Mouse (Mus musculus) embryonic stem cell, embryonic (primary cell): ENCODE data around the gene Olfr347.

Experiments used
- CTCF ChIA-PET, 4 experiments: fragments of 300-600 bp in 2 of 4; fragments of 350-600 bp in 2 of 4; sonication (Branson Sonifier 250); formaldehyde crosslinking; loops; one replicate each; lab custom pipeline; 2022; ENCODE audit warnings: inconsistent platforms in 2 of 4; lab: Charles Lee
- POLR2A ChIA-PET, 4 experiments: fragments of 300-600 bp in 2 of 4; fragments of 350-600 bp in 2 of 4; sonication (Branson Sonifier 250); formaldehyde crosslinking; loops; one replicate each; lab custom pipeline; 2022; ENCODE audit warnings: antibody characterized with exemption in 4 of 4, inconsistent platforms in 1 of 4; lab: Charles Lee

Gene Olfr347

DNA sequence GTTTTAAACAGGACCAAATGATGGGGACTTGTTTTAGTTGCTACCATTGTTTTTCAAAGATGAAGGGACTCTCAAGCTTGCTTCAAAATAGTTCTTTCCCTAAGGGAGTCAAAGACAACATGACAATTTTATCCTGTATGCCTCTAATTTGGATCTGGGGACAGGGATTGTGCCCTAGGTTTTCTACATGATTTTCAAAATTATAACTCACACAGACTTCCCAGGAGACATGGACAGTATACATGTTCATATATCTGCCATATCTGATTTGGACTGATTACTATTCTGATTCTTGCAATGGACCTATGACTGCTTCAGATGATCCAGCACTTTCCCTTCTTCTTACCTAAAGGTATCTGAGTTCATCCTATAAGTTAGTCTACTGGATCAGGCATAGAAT lies at the start of gene Olfr347:
Olfr347 (plus strand) TSS at position 301 of the 400 bp plus-strand sequence.
- POLR2A ChIA-PET: no interaction called here
- CTCF ChIA-PET: no interaction called here

DNA sequence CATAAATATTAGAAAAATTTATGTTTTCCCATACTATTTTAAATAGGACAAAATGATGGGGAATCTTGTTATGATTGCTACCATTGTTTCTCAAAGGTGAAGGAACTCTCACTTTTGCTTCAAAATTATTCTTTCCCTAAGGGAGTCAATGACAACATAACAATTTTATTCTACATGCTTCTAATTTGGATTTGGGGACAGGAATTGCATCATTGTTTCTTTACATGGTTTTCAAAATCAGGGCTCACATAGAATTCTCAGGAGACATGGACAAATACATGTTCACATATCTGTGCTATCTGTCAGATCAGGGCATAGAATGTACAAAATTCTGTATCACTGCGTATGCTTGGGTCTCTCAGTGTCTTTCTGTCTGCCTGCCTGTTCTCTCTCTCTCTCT lies 46.2 kb upstream of the Olfr347 start, which contains the start of gene Olfr346:
Olfr346 (plus strand) TSS at position 301 of the 400 bp plus-strand sequence.
- POLR2A ChIA-PET: no interaction called here
- CTCF ChIA-PET: no interaction called here

DNA sequence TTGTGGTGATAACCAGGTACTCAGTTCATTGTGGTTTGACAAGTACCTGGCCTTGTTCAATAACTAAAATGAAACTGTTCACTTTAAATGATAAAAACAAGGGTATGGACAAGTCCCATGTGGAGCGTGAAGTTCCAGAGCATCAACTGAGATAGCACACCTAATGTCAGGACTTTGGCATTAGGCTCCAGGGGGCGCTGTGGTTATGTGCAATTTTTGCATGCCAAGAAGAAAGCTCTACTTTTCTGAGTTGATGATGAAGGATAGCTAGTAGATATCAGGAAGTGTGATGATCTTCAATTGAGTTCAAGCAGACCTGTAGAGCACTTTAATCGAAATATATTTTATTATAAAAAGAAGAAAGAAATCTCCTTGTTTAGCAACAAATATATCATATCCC lies 4.5 kb downstream of the Olfr347 start:
- ChIA-PET CTCF (interaction anchor here in 2 of 4 experiments (0.5 to 0.7 kb wide), 6 partner anchors 9 to 313 kb away, joined by 3 to 5 read pairs (median 3); no protein-coding TSS in a partner anchor), POLR2A (no interaction called here)

DNA sequence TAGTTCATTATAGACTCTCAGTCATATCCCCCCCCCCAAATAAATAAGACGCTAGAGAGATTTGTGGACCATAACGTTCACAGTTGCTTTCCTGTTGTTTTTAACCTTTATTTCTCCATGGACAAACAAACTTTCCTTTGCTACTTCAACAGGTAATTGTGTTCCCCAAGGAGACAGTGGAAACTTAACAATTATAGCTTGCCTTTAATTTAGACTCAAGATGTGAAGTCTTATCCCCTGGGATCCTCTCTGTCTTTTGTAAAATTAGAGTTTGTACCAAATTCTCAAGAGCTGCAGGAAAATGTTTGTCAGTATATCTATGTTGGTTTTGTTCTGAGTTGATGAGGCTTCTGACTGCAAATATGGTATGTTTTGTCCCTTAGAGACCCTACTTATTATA lies 52.3 kb downstream of the Olfr347 start, which contains the start of gene Olfr348:
Olfr348 (plus strand) TSS at position 301 of the 400 bp plus-strand sequence.
- ChIA-PET CTCF (no interaction called here), POLR2A (no interaction called here)
